Mouse (Mus musculus) lung, postnatal 0 days (tissue): ENCODE measurements around the gene Mst1. TPM values are rescaled to one million over a fixed set of nuclear protein-coding genes. Genes with fewer than 3 reads are reported as not detected.

Source experiments
- ATAC-seq: fragments of 200-750 bp; cut with Nextera tagmentation; 2 replicates; pipeline ENCODE4 v1.8.0; 2017; ENCODE audit warnings: moderate library complexity
- DNase-seq: peaks from one replicate; pipeline ENCODE4 v3.0.0-alpha.2; 2016; ENCODE audit warnings: low spot score
- H3K27ac ChIP-seq: fragments of 300-500 bp; sonication (generic); 2 replicates; pipeline ENCODE4 v1.5.1; 2014; ENCODE audit warnings: antibody characterized with exemption, mild to moderate bottlenecking, low read length, mixed read lengths
- H3K27me3 ChIP-seq: fragments of 300-500 bp; sonication (generic); replicated peaks from 2 replicates; pipeline ENCODE4 v1.6.1; 2014; ENCODE audit warnings: low read length, mixed read lengths; ENCODE audit not compliant: insufficient read depth
- H3K36me3 ChIP-seq: fragments of 300-500 bp; sonication (generic); 2 replicates; pipeline ENCODE4 v1.6.1; 2014; ENCODE audit warnings: low read length, mixed read lengths; ENCODE audit not compliant: insufficient read depth
- H3K4me1 ChIP-seq: fragments of 300-500 bp; sonication (generic); 2 replicates; pipeline ENCODE4 v1.6.1; 2014; ENCODE audit warnings: antibody characterized with exemption, low read depth, low read length, mixed read lengths; ENCODE audit not compliant: insufficient read depth
- H3K4me2 ChIP-seq: fragments of 300-500 bp; sonication (generic); replicated peaks from 2 replicates; pipeline ENCODE4 v1.6.1; 2014; ENCODE audit warnings: low read depth, mild to moderate bottlenecking, low read length, moderate library complexity, mixed read lengths
- H3K4me3 ChIP-seq: fragments of 300-500 bp; sonication (generic); 2 replicates; pipeline ENCODE4 v1.5.1; 2014; ENCODE audit warnings: low read depth, low read length
- H3K9ac ChIP-seq: fragments of 300-500 bp; sonication (generic); replicated peaks from 2 replicates; pipeline ENCODE4 v1.6.1; 2014; ENCODE audit warnings: low read depth, mild to moderate bottlenecking
- H3K9me3 ChIP-seq: fragments of 300-500 bp; sonication (generic); 2 replicates; pipeline ENCODE4 v1.6.1; 2016; ENCODE audit warnings: low read length, mixed read lengths
- CTCF ChIP-seq: IDR thresholded peaks from 2 replicates; pipeline ENCODE4 v1.5.1; 2016; ENCODE audit warnings: antibody characterized with exemption, mild to moderate bottlenecking
- EP300 ChIP-seq: IDR thresholded peaks from 2 replicates; pipeline ENCODE4 v1.6.1; 2016; ENCODE audit warnings: antibody characterized with exemption, mild to moderate bottlenecking, control low read depth
- WGBS: fragments of 180-500 bp; shearing (Covaris S2); extraction: QIAGEN DNeasy Blood & Tissue Kit; methylation state at CpG from one replicate; pipeline ENCODE4 v1.1.7; 2014; 5-methylcytosine and 5-hydroxymethylcytosine counted together
- polyA plus RNA-seq: library from polyadenylated mRNA; unstranded; fragments of >200 nt; fragmentation: Nextera tagmentation; extraction: Ambion mirVana; gene quantifications from 2 replicates; pipeline ENCODE4 v1.2.1, GENCODE M21; 2015

Mst1 gene
- polyA plus RNA-seq, 1 experiment from 2014 or later = 0.62 TPM

GRCm38 (mm10) chr9:108047601-108048565, 32.4 kb upstream of the Mst1 start:
- Histone ChIP-seq H3K27ac (peak overlapping the region; percentile 79), H3K27me3 (no peaks in the 10 kb centered on the region), H3K9ac (no peak overlapping the region), H3K4me3 (peak overlapping the region; percentile 65), H3K4me2 (peak overlapping the region; percentile 90), H3K4me1 (peaks cover 4% of the 10 kb centered on the region; the same call in 1 of the 2 replicates), H3K36me3 (peaks cover 17% of the 10 kb centered on the region), H3K9me3 (no peaks in the 10 kb centered on the region)
- WGBS = 44% methylated on average over 17 of the region's 17 CpGs
- no peak for TF ChIP-seq CTCF
- DNase-seq (no peak), ATAC-seq (no peak)

- WGBS = 3% methylated on average over 19 of the region's 19 CpGs
- Histone ChIP-seq H3K9ac (no peak overlapping the region), H3K27ac (peak overlapping the region; percentile 79), H3K4me3 (peak overlapping the region; percentile 65), H3K27me3 (no peaks in the 10 kb centered on the region), H3K4me2 (peak overlapping the region; percentile 90), H3K4me1 (peaks cover 7% of the 10 kb centered on the region; the same call in 1 of the 2 replicates), H3K9me3 (no peaks in the 10 kb centered on the region), H3K36me3 (peaks cover 14% of the 10 kb centered on the region)
- TF ChIP-seq CTCF = no peak
- no peak for DNase-seq
- no peak; the same call in 1 of the 2 replicates for ATAC-seq
Observed at GRCm38 (mm10) chr9:108048566-108048955, 31.7 kb upstream of the Mst1 start.

DNA sequence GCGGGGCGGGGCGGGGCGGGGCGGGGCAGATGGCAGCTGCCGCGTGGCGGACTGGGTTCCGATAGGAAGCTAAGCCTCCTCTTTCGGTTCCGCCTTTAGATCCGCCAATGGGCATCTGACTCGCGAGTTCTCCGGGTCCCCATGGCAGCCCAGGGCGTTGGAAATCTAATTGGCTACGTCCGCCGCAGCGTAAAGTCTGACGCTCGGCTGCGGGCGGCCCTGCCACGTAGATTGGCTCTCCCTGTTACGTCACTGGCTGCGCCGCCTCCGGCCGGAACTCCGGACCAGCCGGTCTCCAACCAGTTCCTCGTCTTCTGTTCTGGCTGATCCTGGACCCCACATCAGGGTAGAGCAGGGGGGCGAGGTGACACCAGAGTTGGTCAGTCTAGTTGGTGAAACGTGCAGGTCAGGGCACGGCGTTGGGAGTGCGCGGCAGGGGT, 31.2 kb upstream of the Mst1 start, which contains the start of gene Gmppb:
Gene Gmppb (plus strand): TSS at position 227 of the 440 bp plus-strand sequence.
- H3K27me3 ChIP-seq = no peaks in the 10 kb centered on the region
- peak; percentile 100 for DNase-seq
- WGBS = 3% methylated on average over 28 of the region's 39 CpGs
- no peaks in the 10 kb centered on the region for H3K9me3 ChIP-seq
- peaks cover 7% of the 10 kb centered on the region; the same call in 1 of the 2 replicates for H3K4me1 ChIP-seq
- peak within 1 kb of the TSS; percentile 76 for H3K9ac ChIP-seq
- H3K4me3 ChIP-seq = peak within 1 kb of the TSS; percentile 65
- peaks cover 14% of the 10 kb centered on the region for H3K36me3 ChIP-seq
- TF ChIP-seq EP300 = no peak
- TF ChIP-seq CTCF = no peak
- ATAC-seq = peak; percentile 96
- H3K4me2 ChIP-seq = peak within 1 kb of the TSS; percentile 90
- H3K27ac ChIP-seq = peak within 1 kb of the TSS; percentile 79

GRCm38 (mm10) chr9:108049561-108050251, 30.5 kb upstream of the Mst1 start:
- Histone ChIP-seq H3K27me3 (no peaks in the 10 kb centered on the region), H3K36me3 (peaks cover 13% of the 10 kb centered on the region), H3K9ac (peak overlapping the region; percentile 76), H3K4me1 (peaks cover 7% of the 10 kb centered on the region; the same call in 1 of the 2 replicates), H3K9me3 (no peaks in the 10 kb centered on the region), H3K27ac (peak overlapping the region; percentile 64; the same call in 1 of the 2 replicates), H3K4me2 (peak overlapping the region; percentile 90), H3K4me3 (peak overlapping the region; percentile 65)
- WGBS = 40% methylated on average over 15 of the region's 15 CpGs
- TF ChIP-seq CTCF (no peak), EP300 (no peak)
- no peak for DNase-seq
- no peak for ATAC-seq

DNA sequence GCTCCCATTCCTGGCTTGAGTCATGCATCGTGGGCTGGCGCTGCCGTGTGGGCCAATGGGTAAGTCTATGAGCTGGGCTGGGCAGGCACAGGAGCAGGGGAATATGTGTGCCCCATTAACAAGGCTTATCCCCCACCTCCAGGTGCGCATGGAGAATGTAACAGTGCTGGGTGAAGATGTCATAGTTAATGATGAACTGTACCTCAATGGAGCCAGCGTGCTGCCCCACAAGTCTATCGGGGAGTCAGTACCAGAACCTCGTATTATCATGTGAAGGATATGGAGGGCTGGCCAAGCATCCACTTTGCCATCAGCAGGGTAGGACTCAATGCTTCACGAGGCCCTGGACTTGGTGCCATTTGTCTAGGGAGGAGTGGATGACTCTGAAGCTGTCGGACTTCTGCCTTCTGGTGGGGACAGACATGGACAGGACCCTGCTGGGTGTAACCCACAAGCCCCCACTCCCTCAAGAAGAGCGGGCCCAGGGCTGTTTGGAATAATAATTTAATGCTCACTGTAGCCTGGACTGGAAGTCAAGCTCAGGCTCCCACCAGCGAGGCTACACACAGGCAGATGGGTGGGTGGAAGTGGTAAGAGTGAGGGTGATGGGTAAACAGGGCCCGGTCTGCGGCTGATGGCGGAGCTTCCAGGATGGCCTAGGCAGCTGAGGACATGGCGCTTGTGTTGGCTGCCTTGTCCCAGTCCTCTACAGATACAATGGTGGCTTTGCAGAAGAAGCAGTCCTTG, 28.9 kb upstream of the Mst1 start:
- Histone ChIP-seq H3K27me3 (no peaks in the 10 kb centered on the region), H3K9me3 (no peaks in the 10 kb centered on the region), H3K36me3 (peaks cover 5% of the 10 kb centered on the region; the same call in 1 of the 2 replicates), H3K4me3 (no peak overlapping the region), H3K9ac (no peak overlapping the region), H3K27ac (no peak overlapping the region), H3K4me1 (peaks cover 7% of the 10 kb centered on the region; the same call in 1 of the 2 replicates), H3K4me2 (no peak overlapping the region)
- ATAC-seq (no peak), DNase-seq (no peak)
- TF ChIP-seq EP300 = no peak
- no peak for TF ChIP-seq CTCF
- 92% methylated on average over 15 of the region's 15 CpGs for WGBS
